Mouse (Mus musculus): ENCODE results near the gene Gucy2c. TPM values are rescaled to one million over a fixed set of nuclear protein-coding genes. Genes with fewer than 3 reads are reported as not detected.

The Gucy2c gene
- 0.35 and 0.59 TPM in 2 replicates for total RNA-seq (2023)

DNA sequence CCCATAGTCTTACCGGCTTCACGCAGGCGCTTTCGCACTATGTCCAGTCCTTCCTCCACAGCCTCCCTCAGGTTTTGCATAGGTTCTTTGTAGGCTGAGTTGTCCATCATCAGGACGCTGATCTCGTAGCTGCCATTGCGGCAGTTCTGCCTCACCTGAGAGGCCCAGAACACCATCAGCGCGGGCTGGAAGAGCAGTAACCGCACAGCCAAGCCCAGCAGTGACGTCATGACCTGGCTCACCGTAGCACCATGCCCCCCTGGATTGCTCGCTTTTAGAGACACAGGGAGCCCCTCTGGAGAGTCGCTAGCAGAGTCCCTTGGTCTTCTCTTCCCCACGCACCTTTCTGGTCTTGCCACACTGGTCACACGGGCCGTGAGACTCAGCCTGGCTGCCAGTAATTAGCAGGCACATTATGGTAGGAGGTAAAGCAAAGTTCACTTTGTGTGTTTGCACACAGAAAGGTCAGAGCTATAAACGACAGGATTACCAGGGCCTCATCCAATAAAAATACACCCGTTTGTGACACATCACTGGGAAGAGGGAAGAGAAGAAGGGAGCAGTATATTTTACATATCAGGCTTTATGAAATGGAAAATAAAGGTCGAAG is at the start of gene Gucy2c:
Gucy2c (minus strand) TSS at position 389 of the 610 bp plus-strand sequence.

DNA sequence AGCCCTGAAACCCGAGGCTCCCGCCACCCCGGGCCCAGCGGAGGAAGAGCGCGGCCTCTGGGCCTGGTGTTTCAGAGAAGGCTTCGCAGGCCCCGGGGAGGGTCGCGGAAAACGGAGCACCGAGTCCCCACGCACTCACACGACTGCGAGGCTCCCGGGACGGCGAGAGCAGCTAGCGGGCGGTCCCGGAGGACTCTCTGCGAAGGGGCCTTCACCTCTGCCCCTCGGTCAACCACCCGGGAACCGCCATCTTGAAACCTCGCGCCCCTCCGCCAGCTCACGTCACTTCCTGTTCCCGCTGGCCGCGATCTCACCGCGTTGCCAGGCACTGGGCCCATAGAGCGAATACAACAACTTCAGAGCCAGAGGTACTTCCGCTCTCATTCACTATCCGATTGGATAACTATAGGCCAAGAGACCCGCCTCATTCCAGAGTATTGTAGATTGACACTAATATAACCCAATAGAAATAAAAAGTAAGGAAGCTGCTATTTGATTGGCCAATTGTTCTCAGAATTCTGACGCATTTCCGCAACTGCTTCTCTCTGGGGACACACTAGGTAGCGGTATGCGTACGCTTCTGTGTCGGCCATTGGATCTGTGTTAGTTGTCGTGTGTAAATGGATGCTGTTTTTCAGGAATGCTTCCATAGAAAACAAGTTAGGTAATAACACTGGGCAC is 46.5 kb upstream of the Gucy2c start, which contains the start of gene Wbp11:
Wbp11 (minus strand) TSS at position 353 of the 681 bp plus-strand sequence.

GRCm38 (mm10) chr6:136827516-136827880 is 45.9 kb upstream of the Gucy2c start, which contains the start of gene BC049715:
Gene BC049715 (plus strand): TSS chr6:136827626.

GRCm38 (mm10) chr6:136808014-136808417 is 26.5 kb upstream of the Gucy2c start, which contains the start of gene H2afj:
Gene H2afj (plus strand): TSS chr6:136808244.

GRCm38 (mm10) chr6:136803739-136804633 is 22.4 kb upstream of the Gucy2c start, which contains the start of gene Hist4h4:
Gene Hist4h4 (minus strand): TSS chr6:136804415.

GRCm38 (mm10) chr6:136661706-136662016 is 119.9 kb downstream of the Gucy2c start, which contains the start of gene Plbd1:
Gene Plbd1 (minus strand): TSS chr6:136661928.

Other genes with a start within 250 kb of the Gucy2c start
- 563 and 660 TPM in 2 replicates for gene Plbd1, start 119.8 kb downstream of the Gucy2c start, total RNA-seq (2023)
- gene Hist4h4, start 22.6 kb upstream of the Gucy2c start, total RNA-seq (2023) = 38.7 and 48.1 TPM in 2 replicates
- 82.0 and 84.1 TPM in 2 replicates for gene H2afj, start 26.5 kb upstream of the Gucy2c start, total RNA-seq (2023)
- 2.2 and 4.9 TPM in 2 replicates for gene BC049715, start 45.9 kb upstream of the Gucy2c start, total RNA-seq (2023)
- 115 and 147 TPM in 2 replicates for gene Wbp11, start 46.5 kb upstream of the Gucy2c start, total RNA-seq (2023)
- gene Smco3, start 53.7 kb upstream of the Gucy2c start, total RNA-seq (2023) = not detected in 2 replicates
- gene Art4, start 76.0 kb upstream of the Gucy2c start, total RNA-seq (2023) = not detected in 2 replicates
- not detected in 2 replicates for gene Mgp, start 94.1 kb upstream of the Gucy2c start, total RNA-seq (2023)
- gene Erp27, start 140.4 kb upstream of the Gucy2c start, total RNA-seq (2023) = 2.9 and 6.6 TPM in 2 replicates
- gene Pde6h, start 142.1 kb upstream of the Gucy2c start, total RNA-seq (2023) = 0.16 TPM in 1 of 2 replicates, not detected in the other
- gene Arhgdib, start 160.1 kb upstream of the Gucy2c start, total RNA-seq (2023) = 1,661 and 2,140 TPM in 2 replicates

Measured in neutrophil, adult 65 days (primary cell).